Mouse (Mus musculus) hindbrain, embryonic 11.5 days (tissue): ENCODE data around the gene Glt8d1. TPM values are rescaled to one million over a fixed set of nuclear protein-coding genes. Genes with fewer than 3 reads are reported as not detected.

ENCODE experiments used
- ATAC-seq: fragments of 200-750 bp; cut with Nextera tagmentation; 2 replicates; pipeline ENCODE4 v1.8.0; 2017; ENCODE audit warnings: mild to moderate bottlenecking, moderate TSS enrichment, moderate library complexity; ENCODE audit not compliant: low FRiP score
- DNase-seq: peaks from one replicate; pipeline ENCODE4 v3.0.0-alpha.2; 2015; ENCODE audit warnings: low spot score
- H3K27ac ChIP-seq: fragments of 300-500 bp; sonication (generic); 2 replicates; pipeline ENCODE4 v1.5.1; 2014; ENCODE audit warnings: mild to moderate bottlenecking, low read depth, low read length
- H3K27me3 ChIP-seq: fragments of 300-500 bp; sonication (generic); 2 replicates; pipeline ENCODE4 v1.6.1; 2014; ENCODE audit warnings: mild to moderate bottlenecking, low read length, moderate library complexity, mixed read lengths; ENCODE audit not compliant: control insufficient read depth, insufficient read depth
- H3K36me3 ChIP-seq: fragments of 300-500 bp; sonication (generic); 2 replicates; pipeline ENCODE4 v1.6.1; 2014; ENCODE audit warnings: mild to moderate bottlenecking, low read length, moderate library complexity, mixed read lengths; ENCODE audit not compliant: control insufficient read depth, insufficient read depth
- H3K4me1 ChIP-seq: fragments of 300-500 bp; sonication (generic); replicated peaks from 2 replicates; pipeline ENCODE4 v1.6.1; 2014; ENCODE audit warnings: low read length, mixed read lengths; ENCODE audit not compliant: control insufficient read depth, insufficient read depth
- H3K4me2 ChIP-seq: fragments of 300-500 bp; sonication (generic); replicated peaks from 2 replicates; pipeline ENCODE4 v1.6.1; 2014; ENCODE audit warnings: mild to moderate bottlenecking, low read depth, low read length
- H3K4me3 ChIP-seq: fragments of 300-500 bp; sonication (generic); 2 replicates; pipeline ENCODE4 v1.5.1; 2014; ENCODE audit warnings: low read depth, low read length
- H3K9ac ChIP-seq: fragments of 300-500 bp; sonication (generic); 2 replicates; pipeline ENCODE4 v1.6.1; 2014; ENCODE audit warnings: low read depth, low read length
- H3K9me3 ChIP-seq: fragments of 300-500 bp; sonication (generic); 2 replicates; pipeline ENCODE4 v1.6.1; 2016; ENCODE audit warnings: low read length; ENCODE audit not compliant: control insufficient read depth
- WGBS: fragments of 180-500 bp; shearing (Covaris S2); extraction: QIAGEN DNeasy Blood & Tissue Kit; methylation state at CpG from one replicate; pipeline ENCODE4 v1.1.7; 2014; 5-methylcytosine and 5-hydroxymethylcytosine counted together
- polyA plus RNA-seq: library from polyadenylated mRNA; unstranded; fragments of >200 nt; fragmentation: Nextera tagmentation; extraction: Ambion mirVana; gene quantifications from 2 replicates; pipeline ENCODE4 v1.2.1, GENCODE M21; 2014

Gene Glt8d1
- polyA plus RNA-seq, 1 experiment from 2014 or later = 74.2 TPM

DNA sequence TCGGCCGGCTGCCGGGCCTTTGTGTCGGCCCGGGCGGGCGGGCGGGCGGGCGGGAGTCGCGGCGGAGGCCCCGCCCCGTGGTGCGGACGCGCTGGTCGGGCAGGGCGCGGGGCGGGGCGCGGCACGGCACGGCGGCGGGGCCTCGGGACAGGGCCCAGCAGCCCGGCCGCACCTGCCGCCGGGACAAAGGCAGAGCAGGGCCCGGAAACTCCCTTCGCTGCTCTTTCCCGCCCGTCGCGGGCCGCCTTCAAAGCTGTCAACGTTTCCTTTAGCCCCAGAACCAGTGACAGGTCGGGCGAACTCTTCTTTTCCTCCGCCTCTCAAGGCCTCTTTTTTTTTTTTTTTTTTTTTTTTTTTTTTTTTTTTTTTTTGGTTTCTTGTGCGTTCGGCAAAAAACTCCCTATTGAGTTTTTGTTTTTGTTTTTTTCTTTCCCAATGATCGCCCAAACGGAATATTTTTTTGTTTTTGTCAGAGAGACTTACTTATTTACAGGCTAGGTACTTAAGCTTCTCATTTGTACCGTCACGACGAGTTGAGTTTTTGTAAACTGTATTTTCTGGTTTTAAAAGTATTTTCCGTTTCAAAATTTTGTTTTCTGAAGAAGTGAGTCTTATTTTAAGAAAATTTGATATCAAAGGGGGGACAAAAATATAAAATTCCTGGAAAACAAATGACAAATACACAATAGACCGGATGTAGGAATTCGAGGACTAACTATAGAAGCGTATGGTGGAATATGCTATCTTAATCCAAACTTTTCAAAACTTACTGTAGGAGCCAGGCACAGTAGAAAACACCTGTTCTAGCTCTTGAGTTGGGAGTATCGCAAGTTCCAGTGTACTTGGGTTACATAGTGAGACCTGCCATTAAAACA lies 18.4 kb downstream of the Glt8d1 start:
- Histone ChIP-seq H3K9ac (peak overlapping the region; percentile 93), H3K4me2 (peak overlapping the region; percentile 63), H3K4me3 (peak overlapping the region; percentile 66), H3K27me3 (no peaks in the 10 kb centered on the region), H3K36me3 (no peaks in the 10 kb centered on the region; the same call in 1 of the 2 replicates), H3K27ac (peak overlapping the region; percentile 98), H3K9me3 (no peaks in the 10 kb centered on the region), H3K4me1 (0 out of 2 replicates have a peak, but pooled peaks cover 4% of the 10 kb centered on the region)
- 9% methylated on average over 29 of the region's 56 CpGs for WGBS
- DNase-seq (peak; percentile 86), ATAC-seq (peak; percentile 96)

DNA sequence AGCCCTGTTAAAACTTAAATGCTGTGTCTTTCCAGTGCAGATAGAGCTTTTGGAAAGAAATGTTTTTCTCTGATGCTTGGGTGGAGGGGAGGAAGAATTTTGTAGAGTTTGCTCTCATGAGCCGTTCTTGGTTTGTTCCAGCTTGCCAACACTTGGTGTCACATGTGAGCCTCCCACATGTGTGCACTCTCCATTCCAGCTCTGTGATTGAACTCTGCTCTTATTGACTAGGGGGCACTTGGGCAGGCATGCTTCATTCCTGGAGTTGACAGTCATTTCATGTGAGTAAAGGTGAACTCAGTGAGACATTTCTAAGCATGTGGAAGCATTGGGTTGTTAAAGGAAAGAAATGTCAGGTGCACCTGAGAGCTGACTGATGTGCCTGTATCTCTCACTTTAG lies 21.4 kb downstream of the Glt8d1 start:
- 69% methylated on average over 1 of the region's 1 CpGs for WGBS

DNA sequence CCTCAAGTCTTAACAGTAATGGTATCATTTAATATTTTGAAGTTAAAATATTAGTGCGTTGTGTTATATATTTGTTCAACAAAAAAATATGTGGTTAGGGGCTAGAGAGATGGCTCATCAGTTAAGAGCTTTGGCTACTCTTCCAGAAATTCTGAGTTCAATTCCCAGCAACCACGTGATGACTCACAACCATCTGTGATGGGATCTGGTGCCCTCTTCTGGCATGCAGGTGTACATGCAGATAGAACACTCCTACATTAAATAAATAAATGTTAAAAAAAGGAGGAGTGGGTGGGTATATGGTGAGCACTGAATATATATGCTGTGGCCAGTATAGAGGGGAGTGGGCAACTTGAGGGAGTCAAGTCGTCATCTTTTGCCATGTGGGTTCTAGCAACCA lies 24.6 kb downstream of the Glt8d1 start:
- no peaks in the 10 kb centered on the region for H3K4me1 ChIP-seq
- WGBS = 77% methylated on average over 3 of the region's 3 CpGs
- no peak overlapping the region for H3K9ac ChIP-seq
- ATAC-seq (no peak), DNase-seq (no peak)
- H3K9me3 ChIP-seq = no peaks in the 10 kb centered on the region
- H3K27me3 ChIP-seq = no peaks in the 10 kb centered on the region
- H3K4me3 ChIP-seq = no peak overlapping the region
- no peak overlapping the region for H3K27ac ChIP-seq
- no peak overlapping the region for H3K4me2 ChIP-seq
- peaks cover 15% of the 10 kb centered on the region for H3K36me3 ChIP-seq

More for the DNA sequence above, 21.4 kb downstream of the Glt8d1 start:
- no peak overlapping the region for H3K4me3 ChIP-seq
- no peak overlapping the region for H3K27ac ChIP-seq
- H3K27me3 ChIP-seq = no peaks in the 10 kb centered on the region
- H3K4me1 ChIP-seq = 0 out of 2 replicates have a peak, but pooled peaks cover 4% of the 10 kb centered on the region
- H3K4me2 ChIP-seq = no peak overlapping the region
- DNase-seq = no peak
- H3K9ac ChIP-seq = no peak overlapping the region
- H3K9me3 ChIP-seq = no peaks in the 10 kb centered on the region
- peaks cover 8% of the 10 kb centered on the region for H3K36me3 ChIP-seq
- ATAC-seq = no peak

DNA sequence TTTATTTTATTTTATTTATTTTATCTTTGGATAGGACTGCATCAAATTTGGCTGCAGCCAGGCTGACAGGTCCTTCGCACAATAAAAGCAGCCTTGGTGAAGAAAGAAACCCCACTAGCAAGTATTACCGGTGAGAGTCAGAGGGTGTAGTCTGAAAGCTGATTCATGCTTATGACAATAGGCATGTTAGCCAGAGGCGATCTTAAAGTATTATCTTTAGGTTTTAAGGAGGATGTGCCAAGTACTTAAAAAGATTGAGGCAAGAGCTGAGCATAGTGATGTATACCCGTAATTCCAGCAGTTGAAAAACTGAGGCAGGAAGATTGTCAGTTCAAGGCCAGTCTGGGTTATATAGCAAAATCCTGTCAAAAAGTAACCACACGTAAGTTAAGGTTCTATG lies 44.1 kb downstream of the Glt8d1 start:
- H3K27me3 ChIP-seq = no peaks in the 10 kb centered on the region
- H3K27ac ChIP-seq = no peak overlapping the region
- no peaks in the 10 kb centered on the region for H3K4me1 ChIP-seq
- no peaks in the 10 kb centered on the region for H3K9me3 ChIP-seq
- H3K9ac ChIP-seq = no peak overlapping the region
- WGBS = 93% methylated on average over 5 of the region's 5 CpGs
- H3K4me2 ChIP-seq = no peak overlapping the region
- peaks cover 13% of the 10 kb centered on the region; the same call in 1 of the 2 replicates for H3K36me3 ChIP-seq
- ATAC-seq (no peak), DNase-seq (no peak)
- H3K4me3 ChIP-seq = no peak overlapping the region

- Histone ChIP-seq H3K4me1 (no peaks in the 10 kb centered on the region), H3K27me3 (no peaks in the 10 kb centered on the region), H3K4me3 (no peak overlapping the region), H3K9ac (no peak overlapping the region), H3K9me3 (no peaks in the 10 kb centered on the region), H3K27ac (no peak overlapping the region), H3K4me2 (no peak overlapping the region), H3K36me3 (peaks cover 15% of the 10 kb centered on the region; the same call in 1 of the 2 replicates)
- DNase-seq = no peak
- ATAC-seq = no peak
- WGBS = 83% methylated on average over 1 of the region's 1 CpGs
These were observed 44.6 kb downstream of the Glt8d1 start for GRCm38 (mm10) chr14:31045817-31046216.

Other genes starting within 250 kb of the Glt8d1 start
- 17.2 and 23.3 TPM in 2 replicates for gene Tmem110, start 175.8 kb upstream of the Glt8d1 start, polyA plus RNA-seq
- gene Mustn1, start 122.2 kb upstream of the Glt8d1 start, polyA plus RNA-seq = 0.94 and 1.2 TPM in 2 replicates
- not detected in 2 replicates for gene Itih4, start 114.9 kb upstream of the Glt8d1 start, polyA plus RNA-seq
- 0.27 TPM in 1 of 2 replicates, not detected in the other for gene Itih3, start 77.6 kb upstream of the Glt8d1 start, polyA plus RNA-seq
- gene Itih1, start 58.1 kb upstream of the Glt8d1 start, polyA plus RNA-seq = not detected in 2 replicates
- gene Nek4, start 50.0 kb upstream of the Glt8d1 start, polyA plus RNA-seq = 17.7 and 19.3 TPM in 2 replicates
- gene Spcs1, start 272 bp downstream of the Glt8d1 start, polyA plus RNA-seq = 294 and 304 TPM in 2 replicates
- gene Pbrm1, start 17.7 kb downstream of the Glt8d1 start, polyA plus RNA-seq = 125 and 139 TPM in 2 replicates
- 82.6 and 85.6 TPM in 2 replicates for gene Gnl3, start 17.8 kb downstream of the Glt8d1 start, polyA plus RNA-seq
- 58.7 and 65.0 TPM in 2 replicates for gene Smim4, start 127.6 kb downstream of the Glt8d1 start, polyA plus RNA-seq
- gene Nt5dc2, start 129.7 kb downstream of the Glt8d1 start, polyA plus RNA-seq = 458 and 483 TPM in 2 replicates
- 23.5 and 25.5 TPM in 2 replicates for gene Stab1, start 167.2 kb downstream of the Glt8d1 start, polyA plus RNA-seq
- 8.9 and 17.2 TPM in 2 replicates for gene Tnnc1, start 206.9 kb downstream of the Glt8d1 start, polyA plus RNA-seq
- 251 and 305 TPM in 2 replicates for gene Nisch, start 215.5 kb downstream of the Glt8d1 start, polyA plus RNA-seq
- gene Sema3g, start 216.5 kb downstream of the Glt8d1 start, polyA plus RNA-seq = 0.42 and 0.51 TPM in 2 replicates
- gene Phf7, start 249.9 kb downstream of the Glt8d1 start, polyA plus RNA-seq = 13.9 and 14.0 TPM in 2 replicates